Mouse (Mus musculus): ENCODE data around the gene Ruvbl2. TPM values are rescaled to one million over a fixed set of nuclear protein-coding genes. Genes with fewer than 3 reads are reported as not detected.

Ruvbl2 gene
- polyA plus RNA-seq (2017; shearing (Covaris generic)), result 64.0 TPM

DNA sequence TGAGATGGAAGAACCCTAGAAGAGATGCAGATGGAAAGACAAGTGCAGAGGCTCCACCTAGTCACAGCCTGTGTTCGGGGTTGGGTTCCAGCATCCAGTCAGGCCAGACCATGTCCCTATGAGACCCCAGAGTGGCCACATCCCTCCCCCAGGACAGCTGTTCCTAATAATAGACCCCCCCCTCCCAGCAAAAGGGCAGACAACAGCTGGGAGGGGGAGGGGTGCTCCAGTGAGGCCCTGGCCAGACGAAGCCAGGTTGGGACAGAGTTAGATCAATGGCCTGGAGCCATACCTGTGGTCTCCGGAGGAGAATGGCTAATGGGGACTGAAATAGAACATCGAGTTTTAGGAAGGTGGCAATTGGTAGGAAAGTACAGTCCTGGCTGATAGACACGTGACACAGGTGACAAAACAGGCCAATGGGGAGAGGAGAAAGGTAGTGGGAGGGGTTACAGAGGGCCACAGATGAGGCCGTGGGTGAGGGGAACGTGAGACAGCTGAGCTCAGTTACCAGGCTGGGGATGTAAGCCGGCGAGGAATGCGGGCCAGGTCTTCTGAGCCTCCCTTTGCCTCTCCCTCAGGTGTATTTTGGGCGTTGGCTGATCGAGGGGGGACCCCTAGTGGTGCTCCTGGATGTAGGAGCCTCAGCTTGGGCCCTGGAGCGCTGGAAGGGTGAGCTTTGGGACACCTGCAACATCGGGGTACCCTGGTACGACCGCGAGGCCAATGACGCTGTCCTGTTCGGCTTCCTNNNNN, at the start of gene Ruvbl2:
Gene Ruvbl2 (minus strand): TSS at position 576 of the 756 bp plus-strand sequence.

DNA sequence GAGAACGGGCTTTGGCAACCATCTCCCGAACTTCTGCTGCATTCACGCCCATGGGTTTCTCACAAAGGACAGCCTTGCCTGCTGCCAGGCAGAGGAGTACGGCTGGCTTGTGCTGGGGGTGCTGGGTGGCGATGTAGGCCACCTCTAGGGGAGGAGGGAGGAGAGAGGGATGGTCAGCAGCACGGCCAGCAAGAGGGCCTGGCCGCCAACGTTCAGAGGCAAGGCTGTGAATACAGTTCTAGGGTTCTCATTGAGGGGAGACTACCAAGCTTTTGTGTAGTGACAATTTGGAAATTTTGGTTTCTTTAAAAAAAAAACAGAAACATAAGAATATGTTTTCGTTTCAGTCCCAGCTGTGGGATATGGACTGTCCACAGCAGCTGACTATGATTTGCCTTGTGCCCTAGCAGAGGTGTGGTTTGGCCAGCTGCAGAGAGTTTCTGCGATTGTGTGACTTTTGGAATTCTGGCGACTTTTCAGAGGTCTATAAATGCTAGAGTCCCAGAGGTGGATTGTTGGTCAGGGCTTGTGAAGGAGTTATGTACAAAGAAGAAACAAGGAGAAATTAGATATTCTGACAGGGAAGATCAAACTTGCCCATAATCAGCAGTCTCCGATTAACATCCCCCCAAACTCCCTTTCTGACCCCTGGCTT, 49.0 kb upstream of the Ruvbl2 start, which contains the start of gene Gm45808:
Gene Gm45808 (minus strand): TSS at position 51 of the 655 bp plus-strand sequence.

DNA sequence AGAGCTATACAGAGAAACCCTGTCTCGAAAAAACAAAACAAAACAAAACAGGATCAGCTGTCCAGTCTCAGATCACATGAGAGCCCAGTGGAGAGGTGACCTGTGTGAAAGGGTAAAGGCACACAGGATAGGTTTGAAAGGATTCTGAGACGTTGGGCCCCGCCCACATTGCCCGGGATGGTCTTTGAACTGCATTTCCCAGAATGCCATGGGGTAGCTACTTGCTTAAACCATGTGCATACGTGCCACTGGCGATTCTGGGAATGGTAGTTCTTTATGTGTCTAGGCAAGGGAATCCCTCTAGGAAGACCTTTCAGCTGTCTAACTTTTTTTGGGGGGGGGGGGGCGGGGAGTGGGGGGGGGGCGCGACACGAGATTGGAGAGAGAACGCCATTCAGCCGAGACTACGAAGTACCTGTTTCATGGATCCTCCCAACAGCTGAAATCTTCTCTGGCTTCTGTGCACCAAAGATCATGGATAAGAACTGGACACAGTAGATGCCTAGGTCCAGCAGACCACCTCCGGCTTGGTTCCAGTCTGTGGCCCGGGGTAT, 43.6 kb upstream of the Ruvbl2 start, which contains the start of gene Tulp2:
Gene Tulp2 (plus strand): TSS at position 504 of the 554 bp plus-strand sequence.

DNA sequence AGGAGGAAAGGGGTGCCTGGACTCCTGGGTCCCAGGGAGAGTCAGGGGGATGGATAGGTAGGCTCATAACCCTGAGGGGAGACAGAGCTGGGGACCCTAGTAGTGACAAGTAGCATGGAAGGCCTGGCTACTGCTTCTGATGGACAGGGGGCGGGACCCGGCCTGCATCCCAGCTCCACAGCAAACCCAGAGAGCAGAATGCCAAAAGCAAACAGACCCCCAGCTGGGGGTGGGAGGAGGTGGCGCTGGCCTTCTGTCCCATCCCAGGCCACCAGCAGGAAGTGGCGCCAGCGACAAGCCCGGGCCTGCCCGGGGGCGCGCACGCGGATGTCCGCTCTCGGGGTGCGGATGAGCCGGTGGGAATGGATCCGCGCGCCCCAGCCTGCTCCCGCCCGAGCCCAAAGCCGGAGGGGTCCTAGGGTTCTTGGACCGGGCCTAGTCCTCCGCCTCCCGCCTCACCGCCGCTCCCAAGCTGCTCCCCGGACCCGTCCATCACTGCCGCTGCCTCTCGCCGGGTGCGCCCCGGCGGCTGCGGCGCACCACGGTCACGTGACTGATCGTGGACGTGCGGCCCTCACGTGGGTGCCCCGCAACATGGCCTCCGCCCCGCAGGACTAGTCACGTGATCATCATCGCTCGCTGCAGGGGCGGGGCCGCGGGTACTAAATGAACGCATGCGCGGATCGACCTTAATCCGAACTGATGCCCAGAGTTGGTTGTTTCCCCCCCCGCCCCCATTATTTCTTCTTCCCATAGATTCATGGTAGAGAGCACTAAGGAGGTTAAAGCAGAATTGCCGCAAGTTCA, 28.6 kb upstream of the Ruvbl2 start, which contains the start of gene Bax:
Gene Bax (minus strand): TSS at position 616 of the 807 bp plus-strand sequence.

DNA sequence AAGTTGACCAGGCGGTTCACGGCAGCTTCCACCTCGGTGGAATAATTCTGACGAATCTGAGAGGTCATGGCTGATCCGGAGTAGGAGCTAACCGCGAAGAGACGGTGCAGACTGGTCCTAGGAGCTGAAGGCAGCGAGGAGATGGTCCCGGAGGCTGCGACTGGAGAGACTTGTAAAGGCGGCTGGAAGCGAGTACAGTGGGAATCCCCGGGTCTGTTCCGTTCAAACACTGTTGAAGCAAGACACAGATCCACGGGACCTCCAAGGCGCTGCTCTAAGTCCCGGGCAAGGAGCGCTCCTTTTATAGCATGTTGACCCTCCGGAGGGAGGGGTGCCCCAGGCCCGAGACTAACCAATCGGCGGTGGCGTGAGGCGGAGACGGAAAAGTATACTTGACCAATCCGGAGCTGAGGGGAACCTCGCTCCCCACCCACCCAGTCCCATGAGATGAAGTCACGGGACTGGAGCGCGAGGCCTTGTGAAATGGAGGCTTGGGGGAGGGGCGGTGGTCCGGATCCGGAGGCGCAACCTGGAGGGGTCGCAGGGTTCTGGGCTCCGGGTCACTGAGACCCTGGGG, 21.8 kb upstream of the Ruvbl2 start, which contains the start of gene Ftl1:
Gene Ftl1 (minus strand): TSS at position 321 of the 577 bp plus-strand sequence.

DNA sequence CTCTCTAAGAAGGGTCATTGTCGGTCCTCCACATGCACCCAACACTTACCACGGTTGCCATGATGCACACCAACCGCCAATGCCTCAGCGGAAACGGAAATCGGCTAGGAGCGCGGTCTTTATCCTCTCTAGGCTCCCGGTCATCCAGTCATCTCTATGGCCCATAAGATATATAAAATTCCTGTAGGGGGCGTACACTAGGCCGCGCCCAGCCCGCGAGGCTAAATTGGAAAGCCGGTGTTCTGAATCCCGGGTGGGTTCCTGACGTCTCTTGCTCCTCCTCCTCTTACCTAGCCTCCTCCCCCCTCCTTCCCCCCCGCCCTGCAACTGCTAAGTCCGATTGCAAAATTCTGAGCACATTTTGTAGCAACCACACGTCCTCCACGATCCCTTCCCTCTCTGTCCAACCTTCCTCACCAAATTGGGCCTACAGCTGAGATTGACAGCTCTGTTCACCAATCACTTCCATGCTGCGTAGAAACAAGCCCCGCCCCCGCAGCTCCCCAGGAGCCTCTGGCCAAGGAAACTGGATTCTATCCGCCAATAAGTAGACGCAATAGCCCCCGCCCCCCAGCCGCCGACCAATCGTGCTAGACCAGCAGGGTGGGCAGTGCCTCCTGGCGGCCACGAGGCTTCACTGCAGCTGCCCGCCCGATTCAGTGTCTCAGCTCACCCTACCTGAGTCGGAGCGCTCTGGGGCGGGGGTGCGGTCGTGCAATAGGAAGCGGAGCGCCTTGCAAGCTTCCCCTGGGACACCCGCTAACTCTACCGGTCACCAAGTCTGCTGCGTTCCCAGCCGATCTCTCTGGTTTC, 3.5 kb downstream of the Ruvbl2 start, which contains the start of gene Gys1:
Gene Gys1 (plus strand): TSS at position 642 of the 813 bp plus-strand sequence.

DNA sequence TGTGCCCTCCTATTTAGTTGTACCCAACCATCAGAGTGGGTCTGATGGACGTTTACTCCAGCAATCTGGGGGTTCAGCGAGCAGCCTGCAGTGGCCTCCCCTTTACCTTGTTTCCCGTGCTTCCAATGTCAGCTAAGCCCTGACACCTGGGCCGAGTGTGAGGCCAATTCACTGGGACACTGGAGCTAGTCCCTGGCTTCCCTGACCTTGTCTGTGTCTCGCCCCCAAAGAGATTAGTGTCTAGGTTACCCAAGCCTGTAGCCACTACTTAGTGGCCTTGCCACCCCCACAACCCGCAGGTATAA, 17.3 kb downstream of the Ruvbl2 start, which contains the start of gene Lhb:
Gene Lhb (plus strand): TSS at position 206 of the 305 bp plus-strand sequence.

DNA sequence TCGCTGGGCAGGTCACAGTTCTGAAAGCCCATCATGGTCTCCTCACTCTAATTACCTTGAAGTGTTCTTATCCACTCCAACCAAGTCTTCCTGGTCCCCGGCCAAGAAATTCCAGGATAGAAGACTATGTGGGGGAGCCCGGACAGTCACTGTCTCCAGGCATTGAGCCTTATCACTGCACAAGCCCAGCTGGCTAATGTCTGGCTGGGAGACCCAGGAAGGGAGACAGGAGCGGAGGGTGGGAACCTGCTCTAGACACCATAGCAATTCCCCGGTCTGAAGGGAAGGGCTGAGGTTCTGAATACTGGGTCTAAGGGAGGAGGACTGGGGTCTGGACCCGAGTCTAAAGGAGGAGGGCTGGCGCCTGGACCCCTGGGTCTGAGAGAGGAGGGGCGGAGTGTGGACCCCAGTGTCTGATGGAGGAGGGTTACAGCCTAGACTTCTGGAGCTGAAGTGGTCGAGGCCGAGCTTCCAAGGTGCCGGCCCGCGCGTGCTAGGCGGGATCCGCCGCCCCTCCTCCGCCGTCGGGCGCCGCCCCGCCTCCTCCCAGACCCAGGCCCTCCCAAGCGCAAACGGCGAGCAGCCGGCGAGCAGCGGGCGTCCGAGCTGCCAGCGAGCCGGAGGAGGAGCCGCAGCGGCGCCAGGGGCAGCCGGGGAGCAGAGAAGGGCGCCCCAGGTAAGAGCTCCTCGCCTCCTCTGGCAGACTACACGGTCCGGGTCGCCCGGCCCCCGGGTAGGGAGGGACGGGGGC, 24.6 kb downstream of the Ruvbl2 start, which contains the start of gene Ntf5:
Gene Ntf5 (plus strand): TSS at position 583 of the 751 bp plus-strand sequence.

DNA sequence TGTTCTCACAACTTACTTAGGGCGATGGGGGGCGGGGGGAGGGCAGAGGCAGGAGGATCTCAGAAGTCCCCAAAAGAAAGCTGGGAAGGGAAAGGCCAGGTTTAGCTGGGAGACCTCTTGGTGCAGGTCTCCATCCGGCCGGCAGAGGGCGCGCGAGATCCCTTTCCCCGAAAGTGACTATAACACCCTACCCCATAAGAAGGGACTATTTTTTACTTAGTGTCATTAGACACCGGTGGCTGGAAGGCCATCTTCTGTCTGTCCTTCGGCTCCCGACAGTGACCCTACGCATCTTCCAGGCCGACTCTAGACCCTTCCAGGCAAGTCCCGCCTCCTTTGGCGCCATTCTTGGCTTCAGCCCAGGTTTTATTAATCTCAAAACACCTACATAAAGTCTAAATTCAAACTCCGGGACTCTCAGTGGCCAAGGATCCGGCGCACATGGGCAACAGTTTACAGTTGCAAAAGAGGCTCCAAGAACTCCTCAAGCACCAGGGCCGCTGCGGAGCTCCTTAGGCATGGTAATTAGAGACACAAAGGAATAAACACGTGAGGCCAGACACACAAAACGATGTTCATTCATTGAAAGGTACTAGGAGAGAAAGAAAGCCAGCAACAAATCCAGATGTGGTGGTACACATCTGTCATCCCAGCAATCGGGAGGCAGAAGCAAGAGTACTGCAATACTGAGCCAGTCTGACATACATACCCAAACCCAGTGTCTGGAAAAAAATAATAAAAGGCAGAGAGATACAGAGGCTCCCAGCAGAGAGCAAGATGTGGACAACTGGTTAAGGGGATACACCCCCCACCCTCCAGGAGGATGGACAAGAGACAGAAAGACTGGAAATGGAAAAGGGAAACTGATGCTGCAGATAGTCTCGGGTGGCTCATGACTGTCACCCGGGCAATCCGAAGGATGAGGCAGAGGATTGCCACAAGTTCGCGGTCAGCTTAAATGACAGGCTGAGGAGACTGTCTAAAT, 32.5 kb downstream of the Ruvbl2 start, which contains the start of gene Kcna7:
Gene Kcna7 (plus strand): TSS at position 563 of the 985 bp plus-strand sequence.

DNA sequence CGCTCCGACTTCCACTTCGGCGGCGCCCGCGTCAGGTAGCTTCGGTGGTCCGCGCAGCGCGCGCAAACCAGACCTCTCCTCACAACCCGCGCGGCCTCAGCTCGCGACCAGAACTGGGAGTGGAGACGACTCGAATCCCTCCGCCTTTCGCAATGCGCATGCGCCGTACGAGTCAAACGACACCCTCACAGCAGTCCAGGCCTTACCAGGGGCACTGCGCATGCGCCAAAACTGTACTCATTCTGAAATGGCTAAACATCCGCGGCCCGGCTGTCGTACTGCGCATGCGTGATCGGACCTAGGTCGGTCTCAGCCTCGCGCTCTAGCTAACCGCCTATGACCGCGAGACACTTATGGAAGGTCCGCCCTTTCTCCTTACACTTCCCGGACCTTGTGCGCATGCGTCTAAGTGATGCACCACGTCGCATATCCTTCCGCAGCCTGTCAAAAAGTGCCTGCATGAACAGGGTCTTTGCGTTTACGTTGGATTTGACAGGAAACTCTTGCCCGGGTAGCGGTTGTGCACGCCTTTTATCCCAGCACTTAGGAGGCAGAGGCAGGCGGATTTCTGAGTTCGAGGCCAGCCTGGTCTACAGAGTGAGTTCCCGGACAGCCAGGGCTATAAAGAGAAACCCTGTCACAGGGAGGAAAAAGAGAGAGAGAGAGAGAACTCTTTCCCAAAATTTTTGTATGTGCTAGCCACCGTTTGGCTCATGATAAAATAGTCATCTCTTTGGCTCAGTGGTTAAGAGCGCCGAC, 42.1 kb downstream of the Ruvbl2 start, which contains the start of gene Snrnp70:
Gene Snrnp70 (minus strand): TSS at position 165 of the 759 bp plus-strand sequence.

Other genes with a start within 250 kb of the Ruvbl2 start
- gene Ccdc155, start 233.2 kb downstream of the Ruvbl2 start, polyA plus RNA-seq (2017; shearing (Covaris generic)), result 0.26 TPM
- gene Dkkl1, start 225.9 kb downstream of the Ruvbl2 start, polyA plus RNA-seq (2017; shearing (Covaris generic)), result 23.5 TPM
- 1.8 TPM for gene Tead2, start 222.3 kb downstream of the Ruvbl2 start, polyA plus RNA-seq (2017; shearing (Covaris generic))
- 675 TPM for gene Cd37, start 199.0 kb downstream of the Ruvbl2 start, polyA plus RNA-seq (2017; shearing (Covaris generic))
- gene Slc6a16, start 197.0 kb downstream of the Ruvbl2 start, polyA plus RNA-seq (2017; shearing (Covaris generic)), result not detected
- not detected for gene Slc6a21, start 160.6 kb downstream of the Ruvbl2 start, polyA plus RNA-seq (2017; shearing (Covaris generic))
- 22.4 TPM for gene Trpm4, start 104.3 kb downstream of the Ruvbl2 start, polyA plus RNA-seq (2017; shearing (Covaris generic))
- not detected for gene Hrc, start 102.8 kb downstream of the Ruvbl2 start, polyA plus RNA-seq (2017; shearing (Covaris generic))
- gene Ppfia3, start 71.1 kb downstream of the Ruvbl2 start, polyA plus RNA-seq (2017; shearing (Covaris generic)), result not detected
- gene Lin7b, start 67.5 kb downstream of the Ruvbl2 start, polyA plus RNA-seq (2017; shearing (Covaris generic)), result not detected
- 227 TPM for gene Snrnp70, start 42.4 kb downstream of the Ruvbl2 start, polyA plus RNA-seq (2017; shearing (Covaris generic))
- gene Kcna7, start 32.4 kb downstream of the Ruvbl2 start, polyA plus RNA-seq (2017; shearing (Covaris generic)), result not detected
- 0.78 TPM for gene Ntf5, start 24.4 kb downstream of the Ruvbl2 start, polyA plus RNA-seq (2017; shearing (Covaris generic))
- not detected for gene Lhb, start 17.3 kb downstream of the Ruvbl2 start, polyA plus RNA-seq (2017; shearing (Covaris generic))
- gene Gys1, start 3.3 kb downstream of the Ruvbl2 start, polyA plus RNA-seq (2017; shearing (Covaris generic)), result 18.4 TPM
- 2,222 TPM for gene Ftl1, start 21.8 kb upstream of the Ruvbl2 start, polyA plus RNA-seq (2017; shearing (Covaris generic))
- gene Bax, start 28.8 kb upstream of the Ruvbl2 start, polyA plus RNA-seq (2017; shearing (Covaris generic)), result 253 TPM
- 1.0 TPM for gene Tulp2, start 43.8 kb upstream of the Ruvbl2 start, polyA plus RNA-seq (2017; shearing (Covaris generic))
- not detected for gene Gm45808, start 48.7 kb upstream of the Ruvbl2 start, polyA plus RNA-seq (2017; shearing (Covaris generic))
- gene Dhdh, start 50.7 kb upstream of the Ruvbl2 start, polyA plus RNA-seq (2017; shearing (Covaris generic)), result 0.95 TPM
- 310 TPM for gene Nucb1, start 72.3 kb upstream of the Ruvbl2 start, polyA plus RNA-seq (2017; shearing (Covaris generic))
- 57.1 TPM for gene Ppp1r15a, start 88.2 kb upstream of the Ruvbl2 start, polyA plus RNA-seq (2017; shearing (Covaris generic))
- gene Plekha4, start 88.2 kb upstream of the Ruvbl2 start, polyA plus RNA-seq (2017; shearing (Covaris generic)), result 0.71 TPM
- 1.6 TPM for gene Hsd17b14, start 116.8 kb upstream of the Ruvbl2 start, polyA plus RNA-seq (2017; shearing (Covaris generic))
- 68.4 TPM for gene Bcat2, start 132.1 kb upstream of the Ruvbl2 start, polyA plus RNA-seq (2017; shearing (Covaris generic))
- not detected for gene Fgf21, start 177.4 kb upstream of the Ruvbl2 start, polyA plus RNA-seq (2017; shearing (Covaris generic))
- gene Fut1, start 179.2 kb upstream of the Ruvbl2 start, polyA plus RNA-seq (2017; shearing (Covaris generic)), result not detected
- gene Izumo1, start 183.7 kb upstream of the Ruvbl2 start, polyA plus RNA-seq (2017; shearing (Covaris generic)), result not detected
- 0.65 TPM for gene Rasip1, start 189.4 kb upstream of the Ruvbl2 start, polyA plus RNA-seq (2017; shearing (Covaris generic))
- gene Mamstr, start 201.9 kb upstream of the Ruvbl2 start, polyA plus RNA-seq (2017; shearing (Covaris generic)), result 0.65 TPM
- gene Fut2, start 228.3 kb upstream of the Ruvbl2 start, polyA plus RNA-seq (2017; shearing (Covaris generic)), result 0.12 TPM
- not detected for gene Ntn5, start 245.9 kb upstream of the Ruvbl2 start, polyA plus RNA-seq (2017; shearing (Covaris generic))

All from inflammation-experienced regulatory T-cells, adult 16 weeks (primary cell).